In genomic region chr6:32996597-32996996, GRCm38 (mm10) we compare ENCODE assay signal across 14 mouse cellular contexts.
DNase-seq lines count a peak whose midpoint lies in the region; ATAC-seq lines count a peak whose summit lies in the region.
"Had no signal": no experiment of that assay in that cellular context is flagged by ENCODE, and none has a peak within 500 bp of the region (broad histone marks: within the 10 kb centered on the region; RNA-seq: fewer than 3 reads in every experiment).

No protein-coding gene starts in this region.

- no peaks in the 10 kb centered on the region for H3K27me3 ChIP-seq in heart, embryonic 13.5 days (replicated peaks)
- H3K27me3 ChIP-seq in neural tube, embryonic 14.5 days (ENCODE audit: control insufficient read depth, insufficient read depth, low read length): no peaks in the 10 kb centered on the region
- no peaks in the 10 kb centered on the region for H3K27me3 ChIP-seq in intestine, embryonic 16.5 days (replicated peaks; ENCODE audit: control insufficient read depth, insufficient read depth, low read length)

- peak; percentile 10 for DNase-seq in adrenal gland, postnatal 10 days
- DNase-seq in adrenal gland, adult 18-20 months (ENCODE audit: low spot score in 2 of 2): no peak
- DNase-seq in heart, adult 11 months: no peak
- no peak for DNase-seq in neural tube, embryonic 10.5 days (ENCODE audit: extremely low spot score, low spot score)
- no peak for DNase-seq in cerebellum, postnatal 4 days (ENCODE audit: low spot score in 2 of 2)
- DNase-seq: cerebellum, postnatal 36 days; right cerebral cortex, postnatal 25 days had no signal

- no peak overlapping the region for H3K9ac ChIP-seq in heart, embryonic 13.5 days
- H3K9ac ChIP-seq in neural tube, embryonic 14.5 days (replicated peaks; ENCODE audit: low read depth, low read length): no peak overlapping the region
- H3K9ac ChIP-seq in intestine, embryonic 16.5 days (ENCODE audit: low read depth, low read length): no peak overlapping the region
- H3K9ac ChIP-seq: liver, embryonic 14.5 days had no signal

- 88% methylated on average over 1 of the region's 1 CpGs for WGBS in heart, embryonic 13.5 days
- WGBS in neural tube, embryonic 14.5 days: 84% methylated on average over 1 of the region's 1 CpGs
- WGBS in intestine, embryonic 16.5 days: 83% methylated on average over 1 of the region's 1 CpGs

- peak overlapping the region; percentile 42; the same call in 1 of the 2 replicates for H3K27ac ChIP-seq in heart, embryonic 13.5 days (replicated peaks)
- H3K27ac ChIP-seq in neural tube, embryonic 14.5 days (ENCODE audit: low read depth, low read length): 0 out of 2 replicates have a peak overlapping the region, but pooled peaks have one; percentile 23
- no peak overlapping the region for H3K27ac ChIP-seq in intestine, embryonic 16.5 days (ENCODE audit: low read length)
- H3K27ac ChIP-seq: liver, embryonic 14.5 days had no signal

- ATAC-seq in heart, embryonic 13.5 days (ENCODE audit: extremely low read depth, insufficient number of reproducible peaks, low FRiP score, low TSS enrichment): no peak
- no peak for ATAC-seq in neural tube, embryonic 14.5 days (ENCODE audit: low read depth)
- no peak for ATAC-seq in intestine, embryonic 16.5 days
- ATAC-seq: activated CD4-positive, CD25-positive, alpha-beta regulatory T cell, adult 4 months; forebrain, embryonic 16.5 days had no signal

- no peak overlapping the region for H3K4me2 ChIP-seq in heart, embryonic 13.5 days
- H3K4me2 ChIP-seq in neural tube, embryonic 14.5 days (ENCODE audit: low read depth, low read length): no peak overlapping the region
- H3K4me2 ChIP-seq in intestine, embryonic 16.5 days (ENCODE audit: low read depth, low read length): no peak overlapping the region

- H3K36me3 ChIP-seq in heart, embryonic 13.5 days: peaks cover 3% of the 10 kb centered on the region; the same call in 1 of the 2 replicates
- H3K36me3 ChIP-seq in neural tube, embryonic 14.5 days (ENCODE audit: control insufficient read depth, insufficient read depth, low read length): no peaks in the 10 kb centered on the region
- H3K36me3 ChIP-seq in intestine, embryonic 16.5 days (ENCODE audit: control insufficient read depth, insufficient read depth, low read length): no peaks in the 10 kb centered on the region

- H3K9me3 ChIP-seq in heart, embryonic 13.5 days: no peaks in the 10 kb centered on the region
- no peaks in the 10 kb centered on the region for H3K9me3 ChIP-seq in neural tube, embryonic 14.5 days (ENCODE audit: control insufficient read depth, low read length)
- H3K9me3 ChIP-seq in intestine, embryonic 16.5 days (ENCODE audit: control insufficient read depth, low read length): no peaks in the 10 kb centered on the region
- H3K9me3 ChIP-seq: G1E had no signal

- peaks cover 18% of the 10 kb centered on the region for H3K4me1 ChIP-seq in heart, embryonic 13.5 days
- H3K4me1 ChIP-seq in neural tube, embryonic 14.5 days (ENCODE audit: control insufficient read depth, insufficient read depth, low read length): no peaks in the 10 kb centered on the region
- H3K4me1 ChIP-seq in intestine, embryonic 16.5 days (ENCODE audit: control insufficient read depth, insufficient read depth, low read length): no peaks in the 10 kb centered on the region

- no peak overlapping the region for H3K4me3 ChIP-seq in heart, embryonic 13.5 days
- H3K4me3 ChIP-seq in neural tube, embryonic 14.5 days (ENCODE audit: low read depth, low read length): no peak overlapping the region
- H3K4me3 ChIP-seq in intestine, embryonic 16.5 days (ENCODE audit: low read length): no peak overlapping the region
